Mouse (Mus musculus) MEL (cell line): ENCODE data around the gene Atg4a-ps. TPM values are rescaled to one million over a fixed set of nuclear protein-coding genes. Genes with fewer than 3 reads are reported as not detected.

Source experiments
- DNase-seq: peaks from one replicate; pipeline ENCODE4 v3.0.0; 2011; ENCODE audit warnings: low read depth, low spot score
- H3K27ac ChIP-seq: 2 replicates; pipeline ENCODE4 v1.5.1; 2012; ENCODE audit warnings: low read depth, mild to moderate bottlenecking, control low read depth, low read length, moderate library complexity; ENCODE audit not compliant: control insufficient read depth
- H3K27me3 ChIP-seq, 2 experiments: fragments of 150-350 bp in 1 of 2; sonication (generic) in 1 of 2; 2 replicates each; pipeline ENCODE4 v1.6.1; 2012; ENCODE audit warnings: low read length in 2 of 2, mild to moderate bottlenecking in 2 of 2, improper control_type of control experiment in 1 of 2, moderate library complexity in 1 of 2; ENCODE audit not compliant: insufficient read depth in 2 of 2, control insufficient read depth in 1 of 2
- H3K36me3 ChIP-seq, 2 experiments: 2 replicates each; pipeline ENCODE4 v1.6.1; 2012 to 2014; ENCODE audit warnings: low read length in 2 of 2, improper control_type of control experiment in 1 of 2, inconsistent platforms in 1 of 2, mild to moderate bottlenecking in 1 of 2; ENCODE audit not compliant: insufficient read depth in 2 of 2, control insufficient read depth in 1 of 2
- H3K4me1 ChIP-seq, 2 experiments: fragments of 150-350 bp in 1 of 2; sonication (generic) in 1 of 2; 2 replicates each; pipeline ENCODE4 v1.6.1; 2012; ENCODE audit warnings: low read length in 2 of 2, improper control_type of control experiment in 1 of 2, mild to moderate bottlenecking in 1 of 2; ENCODE audit not compliant: insufficient read depth in 2 of 2, control insufficient read depth in 1 of 2
- H3K4me3 ChIP-seq, 2 experiments: fragments of 150-350 bp in 1 of 2; sonication (generic) in 1 of 2; 2 replicates each; pipeline ENCODE4 v1.5.1; 2012; ENCODE audit warnings: low read depth in 2 of 2, low read length in 2 of 2, mild to moderate bottlenecking in 2 of 2, moderate library complexity in 2 of 2, control low read depth in 1 of 2, improper control_type of control experiment in 1 of 2; ENCODE audit not compliant: control insufficient read depth in 1 of 2, insufficient read depth in 1 of 2
- H3K79me2 ChIP-seq: 2 replicates; pipeline ENCODE4 v1.6.1; 2012; ENCODE audit warnings: mild to moderate bottlenecking, low read length, moderate library complexity; ENCODE audit not compliant: control insufficient read depth, poor library complexity, insufficient read depth
- H3K9ac ChIP-seq: 2 replicates; pipeline ENCODE4 v1.6.1; 2012; ENCODE audit warnings: low read depth, mild to moderate bottlenecking, control low read depth, low read length, moderate library complexity; ENCODE audit not compliant: control insufficient read depth, poor library complexity, severe bottlenecking
- H3K9me3 ChIP-seq: fragments of 150-350 bp; sonication (generic); replicated peaks from 2 replicates; pipeline ENCODE4 v1.6.1; 2012; ENCODE audit warnings: mild to moderate bottlenecking, low read length, improper control_type of control experiment, moderate library complexity; ENCODE audit not compliant: insufficient read depth
- BHLHE40 ChIP-seq: IDR thresholded peaks from 2 replicates; pipeline ENCODE4 v1.6.1; 2012; ENCODE audit warnings: low read depth, mild to moderate bottlenecking, inconsistent platforms, low read length, improper control_type of control experiment, borderline replicate concordance
- CTCF ChIP-seq, 3 experiments: IDR thresholded peaks in 2 of 3; conservative IDR thresholded peaks in 1 of 3; 2 replicates each; pipeline ENCODE4 v1.5.1; 2011 to 2012; ENCODE audit warnings: low read length in 3 of 3, low read depth in 2 of 3, mild to moderate bottlenecking in 2 of 3, improper control_type of control experiment in 1 of 3, inconsistent platforms in 1 of 3, mixed read lengths in 1 of 3, moderate library complexity in 1 of 3; ENCODE audit not compliant: control insufficient read depth in 1 of 3, insufficient read depth in 1 of 3, poor library complexity in 1 of 3, severe bottlenecking in 1 of 3
- ELF1 ChIP-seq: IDR thresholded peaks from 2 replicates; pipeline ENCODE4 v1.6.1; 2014; ENCODE audit warnings: low read depth, mild to moderate bottlenecking, inconsistent platforms, low read length, improper control_type of control experiment, moderate library complexity
- EP300 ChIP-seq, 2 experiments: IDR thresholded peaks; 2 replicates each; pipeline ENCODE4 v1.6.1; 2011; ENCODE audit warnings: improper control_type of control experiment in 2 of 2, low read length in 2 of 2, low read depth in 1 of 2, mild to moderate bottlenecking in 1 of 2
- MYB ChIP-seq: IDR thresholded peaks from 2 replicates; pipeline ENCODE4 v1.6.1; 2011; ENCODE audit warnings: mild to moderate bottlenecking, low read depth, low read length, improper control_type of control experiment
- NELFE ChIP-seq: IDR thresholded peaks from 2 replicates; pipeline ENCODE4 v1.6.1; 2011; ENCODE audit warnings: low read depth, low read length, improper control_type of control experiment
- TBP ChIP-seq: IDR thresholded peaks from 2 replicates; pipeline ENCODE4 v1.8.0; 2011; ENCODE audit warnings: low read depth, low read length, improper control_type of control experiment
- USF1 ChIP-seq: IDR thresholded peaks from 2 replicates; pipeline ENCODE4 v1.6.1; 2014; ENCODE audit warnings: low read depth, mild to moderate bottlenecking, inconsistent platforms, low read length, improper control_type of control experiment, moderate library complexity
- polyA plus RNA-seq, 2 experiments: library from polyadenylated mRNA; stranded (reverse) in 1 of 2; unstranded in 1 of 2; fragments of >175 nt in 1 of 2; fragments of >200 nt in 1 of 2; gene quantifications; 2 replicates each; pipeline versions ENCODE4 v1.2.1 to v1.2.4; 2012; ENCODE audit warnings: low replicate concordance in 2 of 2, low read depth in 1 of 2; ENCODE audit not compliant: insufficient read length in 2 of 2, insufficient read depth in 1 of 2, missing spikeins in 1 of 2
- total RNA-seq: library from RNA; depleted of rRNA; stranded (reverse); fragments of 300-350 nt; gene quantifications from 2 replicates; pipeline ENCODE4 v1.2.3, GENCODE M21; 2012

The Atg4a-ps gene
- total and polyA plus RNA-seq, 3 experiments = 0.81 to 3.4 TPM; not detected in 1

GRCm38 (mm10) chr3:103683234-103683965 is 37.5 kb upstream of the Atg4a-ps start:
- Histone ChIP-seq H3K36me3 (no peaks in the 10 kb centered on the region), H3K4me1 (no peaks in the 10 kb centered on the region), H3K79me2 (no peaks in the 10 kb centered on the region), H3K27me3 (peaks cover 0 to 4% of the 10 kb centered on the region in 2 experiments; a peak in 2 of 4 replicates), H3K9me3 (no peaks in the 10 kb centered on the region), H3K27ac (no peak overlapping the region), H3K4me3 (no peak overlapping the region), H3K9ac (no peak overlapping the region)
- no peak for TF ChIP-seq USF1
- no peak for TF ChIP-seq TBP
- TF ChIP-seq BHLHE40 = no peak
- DNase-seq = no peak

- H3K27ac ChIP-seq = no peak overlapping the region
- no peak overlapping the region for H3K9ac ChIP-seq
- TF ChIP-seq NELFE (no peak), TBP (no peak), CTCF (IDR thresholded peaks at IDR 0.05 in 2 of 3, conservative IDR thresholded peaks at IDR 0.05 in 1 of 3; ENCODE audit: control insufficient read depth in 1 of 3, insufficient read depth in 1 of 3, low read depth in 2 of 3, low read length in 3 of 3, poor library complexity in 1 of 3, severe bottlenecking in 1 of 3) (no peak), EP300 (IDR thresholded peaks at IDR 0.05; ENCODE audit: low read depth in 1 of 2, low read length in 2 of 2) (no peak)
- TF ChIP-seq, all 39 proteins: peak for 0
- peaks cover 0 to 4% of the 10 kb centered on the region in 2 experiments; a peak in 2 of 4 replicates for H3K27me3 ChIP-seq
- H3K4me3 ChIP-seq = no peak overlapping the region
- H3K4me1 ChIP-seq = no peaks in the 10 kb centered on the region
- DNase-seq = no peak
- H3K36me3 ChIP-seq = no peaks in the 10 kb centered on the region
- no peaks in the 10 kb centered on the region for H3K79me2 ChIP-seq
- no peaks in the 10 kb centered on the region for H3K9me3 ChIP-seq
Observed at GRCm38 (mm10) chr3:103682473-103682872, 36.6 kb upstream of the Atg4a-ps start.

GRCm38 (mm10) chr3:103678811-103679210 is 32.9 kb upstream of the Atg4a-ps start:
- Histone ChIP-seq H3K27me3 (peaks cover 0 to 4% of the 10 kb centered on the region in 2 experiments; a peak in 3 of 4 replicates), H3K9ac (no peak overlapping the region), H3K79me2 (no peaks in the 10 kb centered on the region), H3K36me3 (no peaks in the 10 kb centered on the region), H3K4me3 (no peak overlapping the region), H3K4me1 (no peaks in the 10 kb centered on the region), H3K9me3 (no peaks in the 10 kb centered on the region), H3K27ac (no peak overlapping the region)
- TF ChIP-seq MYB = no peak
- no peak for DNase-seq

- no peaks in the 10 kb centered on the region for H3K36me3 ChIP-seq
- DNase-seq = no peak
- no peak overlapping the region for H3K9ac ChIP-seq
- TF ChIP-seq ELF1 = no peak
- no peak for TF ChIP-seq TBP
- H3K4me3 ChIP-seq = no peak overlapping the region
- H3K4me1 ChIP-seq = no peaks in the 10 kb centered on the region
- no peaks in the 10 kb centered on the region; a peak in 2 of 4 replicates for H3K27me3 ChIP-seq
- H3K79me2 ChIP-seq = no peaks in the 10 kb centered on the region
- H3K27ac ChIP-seq = no peak overlapping the region
- H3K9me3 ChIP-seq = no peaks in the 10 kb centered on the region
Observed at GRCm38 (mm10) chr3:103672716-103673115, 26.8 kb upstream of the Atg4a-ps start.
